Mouse (Mus musculus) midbrain, embryonic 12.5 days (tissue): ENCODE measurements around the gene Tmem266. TPM values are rescaled to one million over a fixed set of nuclear protein-coding genes. Genes with fewer than 3 reads are reported as not detected.

Source experiments
- ATAC-seq: fragments of 200-750 bp; cut with Nextera tagmentation; 2 replicates; pipeline ENCODE4 v1.8.0; 2017; ENCODE audit warnings: low read depth, moderate TSS enrichment, moderate library complexity; ENCODE audit not compliant: low FRiP score
- H3K27ac ChIP-seq: fragments of 300-500 bp; sonication (generic); replicated peaks from 2 replicates; pipeline ENCODE4 v1.5.1; 2016; ENCODE audit warnings: mild to moderate bottlenecking
- H3K27me3 ChIP-seq: fragments of 300-500 bp; sonication (generic); 2 replicates; pipeline ENCODE4 v1.6.1; 2016; ENCODE audit warnings: mild to moderate bottlenecking
- H3K36me3 ChIP-seq: fragments of 300-500 bp; sonication (generic); 2 replicates; pipeline ENCODE4 v1.6.1; 2016
- H3K4me1 ChIP-seq: fragments of 300-500 bp; sonication (generic); 2 replicates; pipeline ENCODE4 v1.6.1; 2016
- H3K4me2 ChIP-seq: fragments of 300-500 bp; sonication (generic); replicated peaks from 2 replicates; pipeline ENCODE4 v1.6.1; 2016; ENCODE audit warnings: mild to moderate bottlenecking, moderate library complexity
- H3K4me3 ChIP-seq: fragments of 300-500 bp; sonication (generic); 2 replicates; pipeline ENCODE4 v1.5.1; 2016; ENCODE audit warnings: mild to moderate bottlenecking
- H3K9ac ChIP-seq: fragments of 300-500 bp; sonication (generic); replicated peaks from 2 replicates; pipeline ENCODE4 v1.6.1; 2016; ENCODE audit warnings: mild to moderate bottlenecking, moderate library complexity
- H3K9me3 ChIP-seq: fragments of 300-500 bp; sonication (generic); 2 replicates; pipeline ENCODE4 v1.6.1; 2016; ENCODE audit warnings: mild to moderate bottlenecking
- WGBS: fragments of 180-500 bp; shearing (Covaris S2); methylation state at CpG from one replicate; pipeline ENCODE4 v1.1.7; 2016; 5-methylcytosine and 5-hydroxymethylcytosine counted together
- polyA plus RNA-seq: library from polyadenylated mRNA; unstranded; fragments of >200 nt; fragmentation: Nextera tagmentation; extraction: Ambion mirVana; gene quantifications from 2 replicates; pipeline ENCODE4 v1.2.1, GENCODE M21; 2016

The Tmem266 gene
- polyA plus RNA-seq: 1.1 and 1.6 TPM in 2 replicates

DNA sequence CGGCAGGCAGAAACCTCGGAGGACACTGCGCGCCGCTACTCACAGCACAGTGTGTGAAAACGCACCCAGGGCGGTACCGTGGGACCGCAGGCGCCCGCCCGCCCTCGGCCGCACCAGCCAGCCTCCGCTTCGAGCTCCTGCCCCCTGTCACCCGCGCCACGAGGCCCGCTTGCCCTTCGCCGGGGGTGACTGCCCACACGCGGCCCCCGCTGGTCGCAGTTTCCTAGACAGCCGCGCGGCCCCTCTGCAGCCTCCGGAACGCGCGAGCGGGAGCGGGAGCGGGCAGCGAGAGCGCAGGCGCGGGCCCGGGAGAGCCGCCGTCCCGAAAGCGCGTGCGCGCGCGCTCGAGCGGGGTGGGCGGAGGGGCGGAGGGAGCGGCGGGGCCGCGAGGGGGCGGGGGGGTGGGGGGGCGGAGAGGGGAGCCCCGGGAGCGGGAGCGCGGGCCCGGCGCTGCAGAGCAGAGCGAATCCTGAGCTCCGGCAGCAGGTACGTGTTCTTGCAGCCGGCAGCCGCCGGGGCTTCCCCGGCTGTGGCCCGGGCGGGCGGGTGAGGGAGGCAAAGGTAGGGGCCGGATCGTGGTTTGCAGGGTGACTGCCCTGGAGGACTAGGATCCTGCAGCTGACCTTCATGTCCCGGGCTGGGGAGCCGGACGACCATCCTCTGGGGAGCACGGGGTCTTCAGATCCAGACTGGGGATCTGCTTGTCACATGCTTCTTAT lies at the start of gene Tmem266, which contains the start of gene Nrg4:
Gene Tmem266, plus strand, starts transcription at position 399 of the 719 bp plus-strand sequence.
Gene Nrg4, minus strand, starts transcription at position 330 of the 719 bp plus-strand sequence.
- Histone ChIP-seq H3K4me1 (peaks cover 19% of the 10 kb centered on the region), H3K27me3 (peaks cover 50% of the 10 kb centered on the region), H3K27ac (peak within 1 kb of the TSS; percentile 67), H3K9me3 (no peaks in the 10 kb centered on the region), H3K36me3 (no peaks in the 10 kb centered on the region), H3K9ac (peak within 1 kb of the TSS; percentile 73), H3K4me3 (peak within 1 kb of the TSS; percentile 73), H3K4me2 (peak within 1 kb of the TSS; percentile 82)
- peak; percentile 89 for ATAC-seq
- WGBS: under 1% methylated on average over 56 of the region's 82 CpGs

- Histone ChIP-seq H3K4me2 (no peak overlapping the region), H3K4me3 (no peak overlapping the region), H3K4me1 (no peaks in the 10 kb centered on the region), H3K27ac (no peak overlapping the region), H3K9me3 (no peaks in the 10 kb centered on the region), H3K27me3 (no peaks in the 10 kb centered on the region), H3K9ac (no peak overlapping the region), H3K36me3 (no peaks in the 10 kb centered on the region)
- WGBS: 89% methylated on average over 4 of the region's 4 CpGs
- ATAC-seq: no peak
These were observed 49.2 kb upstream of the Tmem266 start for GRCm38 (mm10) chr9:55277562-55277961.

DNA sequence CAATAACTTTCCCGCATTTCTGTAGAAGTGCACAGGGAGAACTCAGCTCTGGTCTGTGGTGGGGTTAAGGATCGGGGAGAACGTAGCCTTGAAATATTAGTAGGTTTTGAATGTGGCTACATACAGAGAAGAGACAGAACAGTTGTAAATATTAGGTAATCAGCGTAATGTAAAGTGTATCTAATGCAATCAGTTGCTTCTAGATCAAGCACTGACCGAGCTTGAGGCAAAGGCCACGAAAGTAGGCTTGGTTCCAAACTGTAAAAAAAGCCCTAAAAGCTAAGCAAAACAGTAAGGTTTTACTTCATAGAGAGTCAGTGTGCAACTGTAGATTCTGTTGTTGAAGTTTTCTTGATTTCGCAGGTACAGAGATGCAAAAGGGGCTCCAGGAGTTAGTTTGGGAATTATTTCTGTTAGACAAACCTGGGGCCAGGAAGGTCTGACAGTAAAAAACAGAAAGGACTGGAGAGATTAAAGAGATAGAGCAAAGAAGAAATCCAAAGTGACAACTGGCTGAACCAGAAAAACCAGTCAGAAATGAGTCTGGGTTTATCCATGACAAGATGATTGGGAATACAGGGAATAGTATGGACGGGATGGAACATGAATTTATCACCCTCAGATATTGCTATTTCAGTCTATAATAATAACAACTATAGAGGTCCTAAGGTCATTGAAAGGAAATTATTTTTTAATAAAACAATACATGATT lies 47.4 kb upstream of the Tmem266 start:
- 90% methylated on average over 8 of the region's 8 CpGs for WGBS
- no peak overlapping the region for H3K9ac ChIP-seq
- no peak overlapping the region for H3K27ac ChIP-seq
- no peak overlapping the region for H3K4me3 ChIP-seq
- no peaks in the 10 kb centered on the region for H3K4me1 ChIP-seq
- no peaks in the 10 kb centered on the region for H3K27me3 ChIP-seq
- no peaks in the 10 kb centered on the region for H3K36me3 ChIP-seq
- no peak overlapping the region for H3K4me2 ChIP-seq
- H3K9me3 ChIP-seq: no peaks in the 10 kb centered on the region
- no peak for ATAC-seq

- H3K27me3 ChIP-seq: no peaks in the 10 kb centered on the region
- no peaks in the 10 kb centered on the region for H3K36me3 ChIP-seq
- H3K9me3 ChIP-seq: no peaks in the 10 kb centered on the region
- H3K4me2 ChIP-seq: peak overlapping the region; percentile 2; the same call in 1 of the 2 replicates
- no peaks in the 10 kb centered on the region for H3K4me1 ChIP-seq
- 9% methylated on average over 14 of the region's 14 CpGs for WGBS
- H3K9ac ChIP-seq: no peak overlapping the region
- no peak overlapping the region for H3K4me3 ChIP-seq
- ATAC-seq: no peak
- H3K27ac ChIP-seq: no peak overlapping the region
These were observed 43.2 kb upstream of the Tmem266 start for GRCm38 (mm10) chr9:55283516-55283915.

GRCm38 (mm10) chr9:55285197-55285596 lies 41.5 kb upstream of the Tmem266 start:
- Histone ChIP-seq H3K4me1 (no peaks in the 10 kb centered on the region), H3K4me3 (no peak overlapping the region), H3K36me3 (no peaks in the 10 kb centered on the region), H3K27me3 (no peaks in the 10 kb centered on the region), H3K9ac (no peak overlapping the region), H3K9me3 (no peaks in the 10 kb centered on the region), H3K27ac (no peak overlapping the region), H3K4me2 (no peak overlapping the region)
- no peak for ATAC-seq
- WGBS: 88% methylated on average over 3 of the region's 3 CpGs

DNA sequence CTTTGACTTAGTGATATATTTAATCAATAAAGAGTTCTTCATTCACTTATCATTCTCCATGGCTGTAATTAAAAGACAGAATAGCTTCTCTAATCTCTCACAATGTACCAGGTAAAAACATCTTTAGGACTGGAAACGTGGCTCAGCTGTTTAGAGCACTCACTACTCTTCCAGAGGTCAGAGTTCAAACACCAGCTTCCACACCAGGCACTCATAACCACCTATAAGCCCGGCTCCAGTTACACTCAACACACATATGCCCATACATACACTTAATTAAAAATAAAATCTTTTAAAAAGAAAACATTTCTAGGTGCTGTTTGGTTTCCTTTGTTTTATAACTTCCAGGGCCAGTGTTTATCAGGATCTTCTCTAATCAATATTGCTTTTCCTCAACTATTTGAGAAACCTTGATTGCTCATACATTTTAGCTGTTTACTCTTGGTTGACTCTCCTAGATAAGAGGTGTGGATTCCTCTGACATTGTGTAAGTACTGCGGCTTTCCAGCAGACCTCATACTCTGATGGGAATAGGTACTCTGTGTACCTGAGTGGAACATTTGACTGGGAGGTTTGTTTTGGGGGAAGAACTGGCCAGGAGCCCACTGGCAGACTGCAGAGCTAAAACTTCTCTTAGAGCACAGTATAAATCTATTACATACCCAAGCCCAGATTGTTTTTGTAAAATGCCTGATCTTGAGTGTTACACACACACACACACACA lies 37.1 kb upstream of the Tmem266 start:
- H3K4me1 ChIP-seq: no peaks in the 10 kb centered on the region
- H3K9me3 ChIP-seq: no peaks in the 10 kb centered on the region
- H3K4me3 ChIP-seq: no peak overlapping the region
- H3K4me2 ChIP-seq: no peak overlapping the region
- WGBS: 65% methylated on average over 3 of the region's 3 CpGs
- H3K9ac ChIP-seq: no peak overlapping the region
- H3K27me3 ChIP-seq: no peaks in the 10 kb centered on the region
- ATAC-seq: no peak
- H3K27ac ChIP-seq: no peak overlapping the region
- H3K36me3 ChIP-seq: no peaks in the 10 kb centered on the region

- Histone ChIP-seq H3K4me2 (no peak overlapping the region), H3K4me1 (no peaks in the 10 kb centered on the region), H3K4me3 (no peak overlapping the region), H3K9me3 (no peaks in the 10 kb centered on the region), H3K36me3 (no peaks in the 10 kb centered on the region), H3K9ac (no peak overlapping the region), H3K27me3 (no peaks in the 10 kb centered on the region), H3K27ac (no peak overlapping the region)
- no peak for ATAC-seq
- 87% methylated on average over 4 of the region's 4 CpGs for WGBS
These were observed 34.7 kb upstream of the Tmem266 start for GRCm38 (mm10) chr9:55291966-55292365.

DNA sequence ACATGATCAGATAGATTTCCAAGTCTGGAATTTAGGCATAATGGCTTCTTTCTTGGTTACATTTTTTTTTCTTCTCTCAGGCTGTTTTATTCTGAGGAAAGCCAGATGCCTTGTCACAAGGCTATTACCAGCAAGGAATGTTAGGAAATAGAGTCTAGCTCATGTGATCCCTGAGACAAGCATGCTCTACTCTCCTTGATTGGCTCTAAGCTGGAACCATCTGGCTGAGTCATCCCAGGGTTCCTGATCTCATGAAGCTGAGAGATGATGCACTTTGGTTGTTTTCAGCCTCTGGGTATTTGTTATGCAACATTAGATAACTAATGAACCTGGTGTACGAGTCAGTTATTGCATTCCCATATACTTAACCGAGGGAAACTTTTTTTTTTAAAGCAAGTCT lies 30.5 kb upstream of the Tmem266 start:
- no peaks in the 10 kb centered on the region for H3K27me3 ChIP-seq

GRCm38 (mm10) chr9:55307066-55307465 lies 19.6 kb upstream of the Tmem266 start:
- H3K27me3 ChIP-seq: no peaks in the 10 kb centered on the region
- H3K9ac ChIP-seq: no peak overlapping the region
- 72% methylated on average over 2 of the region's 2 CpGs for WGBS
- no peak overlapping the region for H3K4me3 ChIP-seq
- H3K4me2 ChIP-seq: no peak overlapping the region
- no peaks in the 10 kb centered on the region for H3K9me3 ChIP-seq
- H3K4me1 ChIP-seq: no peaks in the 10 kb centered on the region
- no peaks in the 10 kb centered on the region for H3K36me3 ChIP-seq
- no peak overlapping the region for H3K27ac ChIP-seq
- ATAC-seq: no peak

More for the DNA sequence above, 30.5 kb upstream of the Tmem266 start:
- Histone ChIP-seq H3K27ac (no peak overlapping the region), H3K4me1 (no peaks in the 10 kb centered on the region), H3K9me3 (no peaks in the 10 kb centered on the region), H3K4me3 (no peak overlapping the region), H3K4me2 (no peak overlapping the region), H3K9ac (no peak overlapping the region), H3K36me3 (no peaks in the 10 kb centered on the region)
- WGBS: 87% methylated on average over 2 of the region's 2 CpGs
- ATAC-seq: no peak

DNA sequence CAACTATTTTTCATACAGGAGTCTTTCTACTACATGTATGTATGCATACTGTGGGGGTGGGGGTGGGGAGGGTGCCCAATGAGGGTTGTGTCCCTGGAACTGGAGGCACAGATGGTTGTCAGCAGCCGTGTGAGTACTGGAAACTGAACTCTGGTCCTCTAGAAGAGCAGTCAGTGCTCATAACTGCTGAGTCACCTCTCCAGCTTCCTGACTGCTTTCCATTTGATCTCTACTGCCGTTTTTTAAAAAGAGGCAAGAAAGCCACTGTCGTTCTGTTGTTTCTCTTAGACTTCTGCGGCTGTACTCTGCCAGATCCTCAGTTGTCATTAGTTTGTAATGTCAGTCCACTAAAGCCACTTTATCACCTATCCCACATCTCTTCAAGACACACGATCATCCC lies 19.2 kb upstream of the Tmem266 start:
- no peak overlapping the region for H3K4me2 ChIP-seq
- no peaks in the 10 kb centered on the region for H3K9me3 ChIP-seq
- no peaks in the 10 kb centered on the region for H3K4me1 ChIP-seq
- H3K36me3 ChIP-seq: no peaks in the 10 kb centered on the region
- no peak overlapping the region for H3K4me3 ChIP-seq
- H3K27ac ChIP-seq: no peak overlapping the region
- H3K27me3 ChIP-seq: no peaks in the 10 kb centered on the region
- H3K9ac ChIP-seq: no peak overlapping the region
- 73% methylated on average over 5 of the region's 5 CpGs for WGBS
- ATAC-seq: no peak

DNA sequence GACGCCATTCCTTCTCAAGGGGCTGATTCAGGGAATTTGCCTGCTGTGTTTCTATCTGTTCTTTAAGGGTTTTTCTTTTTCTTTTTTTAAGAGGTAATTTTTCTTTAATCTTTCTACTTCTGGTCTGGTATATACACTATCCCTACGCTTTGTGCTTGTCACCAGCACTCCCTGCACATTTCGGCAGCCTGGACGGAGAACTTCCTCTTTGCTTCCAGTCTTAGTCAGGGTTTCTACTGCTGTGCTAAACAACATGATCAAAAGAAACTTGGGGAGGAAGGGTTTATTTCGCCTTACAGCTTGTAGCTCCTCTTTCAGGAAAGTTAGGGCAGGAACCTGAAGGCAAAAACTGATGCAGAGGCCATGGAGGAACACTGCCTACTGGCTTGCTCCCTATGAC lies 18.3 kb upstream of the Tmem266 start:
- 89% methylated on average over 5 of the region's 5 CpGs for WGBS
- H3K27me3 ChIP-seq: no peaks in the 10 kb centered on the region
- H3K27ac ChIP-seq: no peak overlapping the region

GRCm38 (mm10) chr9:55311560-55311959 lies 15.2 kb upstream of the Tmem266 start:
- no peaks in the 10 kb centered on the region for H3K4me1 ChIP-seq
- H3K9me3 ChIP-seq: no peaks in the 10 kb centered on the region
- H3K4me3 ChIP-seq: no peak overlapping the region
- ATAC-seq: peak; percentile 44; the same call in 1 of the 2 replicates
- WGBS: 11% methylated on average over 5 of the region's 5 CpGs
- no peaks in the 10 kb centered on the region for H3K36me3 ChIP-seq
- no peak overlapping the region for H3K9ac ChIP-seq
- no peak overlapping the region for H3K27ac ChIP-seq
- H3K27me3 ChIP-seq: no peaks in the 10 kb centered on the region
- H3K4me2 ChIP-seq: no peak overlapping the region

More for the DNA sequence above, 18.3 kb upstream of the Tmem266 start:
- Histone ChIP-seq H3K4me3 (no peak overlapping the region), H3K4me1 (no peaks in the 10 kb centered on the region), H3K4me2 (no peak overlapping the region), H3K9ac (no peak overlapping the region), H3K9me3 (no peaks in the 10 kb centered on the region), H3K36me3 (no peaks in the 10 kb centered on the region)
- no peak for ATAC-seq
